Mouse (Mus musculus) heart, postnatal 36 days (tissue): ENCODE data around the gene Ints6. TPM values are rescaled to one million over a fixed set of nuclear protein-coding genes. Genes with fewer than 3 reads are reported as not detected.

Experiments
- DNase-seq, 2 experiments: peaks; one replicate each; pipeline ENCODE4 v3.0.0; 2021 to 2022
- intact Hi-C: fragments of 180-260 bp; cut with DNase I; formaldehyde crosslinking; loops from one replicate; pipeline ENCODE4 v1.15.1; 2025
- total RNA-seq, 2 experiments: library from RNA; stranded (reverse); gene quantifications; 2 replicates each; pipeline ENCODE4 v1.2.3; 2021

Gene Ints6
- total RNA-seq, 2 experiments from 2014 or later = 14.5 to 21.4 TPM

- intact Hi-C loops = loop anchor here (5.0 kb wide), 3 partner anchors 200 to 340 kb away; partner anchors contain the start of gene Wdfy2
- DNase-seq = peak in 1 of 2 experiments; percentile 14
Measured at GRCm38 (mm10) chr14:62637436-62638344, 123.3 kb downstream of the Ints6 start.

GRCm38 (mm10) chr14:62627951-62628350 lies 133.0 kb downstream of the Ints6 start:
- intact Hi-C loops = no loop called here
- DNase-seq = no peak

Other genes with a start within 250 kb of the Ints6 start
- gene Fam124a, start 205.4 kb downstream of the Ints6 start, total RNA-seq = 1 to 10 TPM; 2.9 to 4.2 TPM
- gene Gm4131, start 194.2 kb downstream of the Ints6 start, total RNA-seq = not detected
- gene Serpine3, start 97.5 kb downstream of the Ints6 start, total RNA-seq = not detected
- gene Wdfy2, start 76.5 kb upstream of the Ints6 start, total RNA-seq = 1 to 10 TPM; 6.6 to 7.9 TPM
- not detected for gene Defb48, start 223.3 kb upstream of the Ints6 start, total RNA-seq
- gene Defb47, start 236.9 kb upstream of the Ints6 start, total RNA-seq = not detected